Mouse (Mus musculus) hindbrain, embryonic 12.5 days (tissue): Measurements from ENCODE around the gene Adprm. TPM values are rescaled to one million over a fixed set of nuclear protein-coding genes. Genes with fewer than 3 reads are reported as not detected.
A peak's percentile ranks its signal among the peaks of the same experiment; 100 is the strongest.

Source experiments
- ATAC-seq: fragments of 200-750 bp; cut with Nextera tagmentation; 2 replicates; pipeline ENCODE4 v1.8.0; 2017; ENCODE audit warnings: moderate TSS enrichment; ENCODE audit not compliant: low FRiP score
- H3K27ac ChIP-seq: fragments of 300-500 bp; sonication (generic); 2 replicates; pipeline ENCODE4 v1.5.1; 2016; ENCODE audit warnings: mild to moderate bottlenecking
- H3K27me3 ChIP-seq: fragments of 300-500 bp; sonication (generic); 2 replicates; pipeline ENCODE4 v1.6.1; 2016; ENCODE audit warnings: mild to moderate bottlenecking
- H3K36me3 ChIP-seq: fragments of 300-500 bp; sonication (generic); 2 replicates; pipeline ENCODE4 v1.6.1; 2016; ENCODE audit warnings: mild to moderate bottlenecking
- H3K4me1 ChIP-seq: fragments of 300-500 bp; sonication (generic); 2 replicates; pipeline ENCODE4 v1.6.1; 2016
- H3K4me2 ChIP-seq: fragments of 300-500 bp; sonication (generic); replicated peaks from 2 replicates; pipeline ENCODE4 v1.6.1; 2016; ENCODE audit warnings: mild to moderate bottlenecking
- H3K4me3 ChIP-seq: fragments of 300-500 bp; sonication (generic); 2 replicates; pipeline ENCODE4 v1.5.1; 2016; ENCODE audit warnings: mild to moderate bottlenecking
- H3K9ac ChIP-seq: fragments of 300-500 bp; sonication (generic); 2 replicates; pipeline ENCODE4 v1.6.1; 2016; ENCODE audit warnings: mild to moderate bottlenecking, moderate library complexity
- H3K9me3 ChIP-seq: fragments of 300-500 bp; sonication (generic); replicated peaks from 2 replicates; pipeline ENCODE4 v1.6.1; 2016; ENCODE audit warnings: mild to moderate bottlenecking
- WGBS: fragments of 180-500 bp; shearing (Covaris S2); methylation state at CpG from one replicate; pipeline ENCODE4 v1.1.7; 2016; 5-methylcytosine and 5-hydroxymethylcytosine counted together
- polyA plus RNA-seq: library from polyadenylated mRNA; unstranded; fragments of >200 nt; fragmentation: Nextera tagmentation; extraction: Ambion mirVana; gene quantifications from 2 replicates; pipeline ENCODE4 v1.2.1, GENCODE M21; 2016

The Adprm gene
- polyA plus RNA-seq, 1 experiment from 2014 or later: 37.8 TPM

- Histone ChIP-seq H3K4me2 (no peak overlapping the region), H3K9ac (no peak overlapping the region), H3K4me1 (0 out of 2 replicates have a peak, but pooled peaks cover 4% of the 10 kb centered on the region), H3K27me3 (no peaks in the 10 kb centered on the region), H3K4me3 (no peak overlapping the region), H3K9me3 (no peaks in the 10 kb centered on the region), H3K36me3 (no peaks in the 10 kb centered on the region), H3K27ac (no peak overlapping the region)
- WGBS: 64% methylated on average over 15 of the region's 15 CpGs
- ATAC-seq: no peak
Observed at GRCm38 (mm10) chr11:67072615-67073130, 20.3 kb upstream of the Adprm start.

- Histone ChIP-seq H3K4me3 (no peak overlapping the region), H3K4me2 (no peak overlapping the region), H3K27me3 (no peaks in the 10 kb centered on the region), H3K36me3 (peaks cover 44% of the 10 kb centered on the region), H3K4me1 (no peaks in the 10 kb centered on the region), H3K9ac (no peak overlapping the region), H3K27ac (no peak overlapping the region), H3K9me3 (no peaks in the 10 kb centered on the region)
- WGBS: 87% methylated on average over 3 of the region's 3 CpGs
- no peak for ATAC-seq
Observed at GRCm38 (mm10) chr11:67067741-67068140, 15.3 kb upstream of the Adprm start.

- Histone ChIP-seq H3K4me2 (no peak overlapping the region), H3K27ac (no peak overlapping the region), H3K9ac (no peak overlapping the region), H3K27me3 (no peaks in the 10 kb centered on the region), H3K4me1 (no peaks in the 10 kb centered on the region), H3K4me3 (no peak overlapping the region), H3K9me3 (no peaks in the 10 kb centered on the region), H3K36me3 (peaks cover 84% of the 10 kb centered on the region)
- WGBS: 96% methylated on average over 3 of the region's 3 CpGs
- no peak for ATAC-seq
Observed at GRCm38 (mm10) chr11:67062726-67063125, 10.3 kb upstream of the Adprm start.

GRCm38 (mm10) chr11:67061311-67061710 lies 8.9 kb upstream of the Adprm start:
- Histone ChIP-seq H3K4me3 (no peak overlapping the region), H3K4me1 (no peaks in the 10 kb centered on the region), H3K27ac (no peak overlapping the region), H3K9me3 (no peaks in the 10 kb centered on the region), H3K9ac (no peak overlapping the region), H3K27me3 (no peaks in the 10 kb centered on the region), H3K36me3 (peaks cover 87% of the 10 kb centered on the region), H3K4me2 (no peak overlapping the region)
- no peak for ATAC-seq
- WGBS: 94% methylated on average over 2 of the region's 2 CpGs

- H3K4me3 ChIP-seq: no peak overlapping the region
- WGBS: 89% methylated on average over 8 of the region's 8 CpGs
- H3K9ac ChIP-seq: no peak overlapping the region
- no peak overlapping the region for H3K4me2 ChIP-seq
- no peaks in the 10 kb centered on the region for H3K9me3 ChIP-seq
- no peak overlapping the region for H3K27ac ChIP-seq
- H3K36me3 ChIP-seq: peaks cover 50% of the 10 kb centered on the region
- H3K4me1 ChIP-seq: peaks cover 20% of the 10 kb centered on the region
- no peaks in the 10 kb centered on the region for H3K27me3 ChIP-seq
- no peak for ATAC-seq
Observed at GRCm38 (mm10) chr11:67054754-67055365, 2.5 kb upstream of the Adprm start.

GRCm38 (mm10) chr11:67051676-67052320 lies 596 bp downstream of the Adprm start:
- ATAC-seq: peak; percentile 69
- Histone ChIP-seq H3K4me1 (peaks cover 20% of the 10 kb centered on the region), H3K27ac (peak overlapping the region; percentile 82), H3K27me3 (no peaks in the 10 kb centered on the region), H3K9me3 (no peaks in the 10 kb centered on the region), H3K4me2 (peak overlapping the region; percentile 64), H3K4me3 (peak overlapping the region; percentile 84), H3K36me3 (peaks cover 28% of the 10 kb centered on the region), H3K9ac (peak overlapping the region; percentile 73)
- 10% methylated on average over 16 of the region's 16 CpGs for WGBS

GRCm38 (mm10) chr11:67049256-67049655 lies 3.1 kb downstream of the Adprm start:
- peaks cover 24% of the 10 kb centered on the region for H3K36me3 ChIP-seq
- ATAC-seq: no peak
- H3K27me3 ChIP-seq: no peaks in the 10 kb centered on the region
- H3K4me3 ChIP-seq: no peak overlapping the region
- H3K27ac ChIP-seq: no peak overlapping the region
- no peak overlapping the region for H3K4me2 ChIP-seq
- H3K9me3 ChIP-seq: no peaks in the 10 kb centered on the region
- peaks cover 20% of the 10 kb centered on the region for H3K4me1 ChIP-seq
- no peak overlapping the region for H3K9ac ChIP-seq
- WGBS: 91% methylated on average over 3 of the region's 3 CpGs

GRCm38 (mm10) chr11:67048496-67048895 lies 3.9 kb downstream of the Adprm start:
- Histone ChIP-seq H3K9me3 (no peaks in the 10 kb centered on the region), H3K27me3 (no peaks in the 10 kb centered on the region), H3K27ac (no peak overlapping the region), H3K36me3 (peaks cover 19% of the 10 kb centered on the region), H3K4me1 (peaks cover 13% of the 10 kb centered on the region), H3K9ac (no peak overlapping the region), H3K4me3 (no peak overlapping the region), H3K4me2 (no peak overlapping the region)
- ATAC-seq: no peak
- 89% methylated on average over 8 of the region's 8 CpGs for WGBS

GRCm38 (mm10) chr11:67047199-67047598 lies 5.2 kb downstream of the Adprm start:
- H3K4me2 ChIP-seq: no peak overlapping the region
- ATAC-seq: no peak
- H3K4me3 ChIP-seq: no peak overlapping the region
- WGBS: 95% methylated on average over 5 of the region's 5 CpGs
- H3K9ac ChIP-seq: no peak overlapping the region
- no peaks in the 10 kb centered on the region for H3K27me3 ChIP-seq
- H3K9me3 ChIP-seq: no peaks in the 10 kb centered on the region
- H3K36me3 ChIP-seq: peaks cover 19% of the 10 kb centered on the region
- peaks cover 7% of the 10 kb centered on the region for H3K4me1 ChIP-seq
- no peak overlapping the region for H3K27ac ChIP-seq

GRCm38 (mm10) chr11:67044959-67045358 lies 7.4 kb downstream of the Adprm start:
- no peak overlapping the region for H3K4me3 ChIP-seq
- peaks cover 38% of the 10 kb centered on the region for H3K36me3 ChIP-seq
- no peaks in the 10 kb centered on the region for H3K4me1 ChIP-seq
- H3K27me3 ChIP-seq: no peaks in the 10 kb centered on the region
- ATAC-seq: no peak
- no peak overlapping the region for H3K9ac ChIP-seq
- H3K9me3 ChIP-seq: no peaks in the 10 kb centered on the region
- H3K4me2 ChIP-seq: no peak overlapping the region
- H3K27ac ChIP-seq: no peak overlapping the region
- WGBS: 86% methylated on average over 6 of the region's 6 CpGs

GRCm38 (mm10) chr11:67043007-67043406 lies 9.4 kb downstream of the Adprm start:
- H3K4me2 ChIP-seq: no peak overlapping the region
- no peaks in the 10 kb centered on the region for H3K4me1 ChIP-seq
- H3K9ac ChIP-seq: no peak overlapping the region
- H3K4me3 ChIP-seq: no peak overlapping the region
- no peak overlapping the region for H3K27ac ChIP-seq
- no peaks in the 10 kb centered on the region for H3K9me3 ChIP-seq
- ATAC-seq: no peak
- WGBS: 34% methylated on average over 8 of the region's 8 CpGs
- peaks cover 49% of the 10 kb centered on the region for H3K36me3 ChIP-seq
- H3K27me3 ChIP-seq: no peaks in the 10 kb centered on the region

GRCm38 (mm10) chr11:67040483-67040882 lies 11.9 kb downstream of the Adprm start:
- ATAC-seq: no peak
- no peak overlapping the region for H3K9ac ChIP-seq
- H3K27ac ChIP-seq: no peak overlapping the region
- H3K4me3 ChIP-seq: no peak overlapping the region
- no peak overlapping the region for H3K4me2 ChIP-seq
- H3K36me3 ChIP-seq: peaks cover 41% of the 10 kb centered on the region
- H3K9me3 ChIP-seq: no peaks in the 10 kb centered on the region
- H3K4me1 ChIP-seq: no peaks in the 10 kb centered on the region
- H3K27me3 ChIP-seq: no peaks in the 10 kb centered on the region
- 96% methylated on average over 6 of the region's 6 CpGs for WGBS

- H3K9ac ChIP-seq: no peak overlapping the region
- no peaks in the 10 kb centered on the region for H3K9me3 ChIP-seq
- no peaks in the 10 kb centered on the region for H3K4me1 ChIP-seq
- H3K27ac ChIP-seq: no peak overlapping the region
- no peak for ATAC-seq
- no peak overlapping the region for H3K4me3 ChIP-seq
- no peaks in the 10 kb centered on the region for H3K27me3 ChIP-seq
- peaks cover 41% of the 10 kb centered on the region for H3K36me3 ChIP-seq
- WGBS: 94% methylated on average over 3 of the region's 3 CpGs
- no peak overlapping the region for H3K4me2 ChIP-seq
Observed at GRCm38 (mm10) chr11:67039799-67040198, 12.6 kb downstream of the Adprm start.
